Mouse (Mus musculus) MEL (cell line): ENCODE results near the gene 9130409I23Rik. TPM values are rescaled to one million over a fixed set of nuclear protein-coding genes. Genes with fewer than 3 reads are reported as not detected.
"Not testable (repeated sequence)": the region's sequence is repeated elsewhere in the genome, so short reads cannot be mapped to it uniquely, and the experiment has no call there.

ENCODE experiments used
- DNase-seq: peaks from one replicate; pipeline ENCODE4 v3.0.0; 2011; ENCODE audit warnings: low read depth, low spot score
- H3K27ac ChIP-seq: 2 replicates; pipeline ENCODE4 v1.5.1; 2012; ENCODE audit warnings: low read depth, mild to moderate bottlenecking, control low read depth, low read length, moderate library complexity; ENCODE audit not compliant: control insufficient read depth
- H3K27me3 ChIP-seq, 2 experiments: fragments of 150-350 bp in 1 of 2; sonication (generic) in 1 of 2; 2 replicates each; pipeline ENCODE4 v1.6.1; 2012; ENCODE audit warnings: low read length in 2 of 2, mild to moderate bottlenecking in 2 of 2, improper control_type of control experiment in 1 of 2, moderate library complexity in 1 of 2; ENCODE audit not compliant: insufficient read depth in 2 of 2, control insufficient read depth in 1 of 2
- H3K36me3 ChIP-seq, 2 experiments: 2 replicates each; pipeline ENCODE4 v1.6.1; 2012 to 2014; ENCODE audit warnings: low read length in 2 of 2, improper control_type of control experiment in 1 of 2, inconsistent platforms in 1 of 2, mild to moderate bottlenecking in 1 of 2; ENCODE audit not compliant: insufficient read depth in 2 of 2, control insufficient read depth in 1 of 2
- H3K4me1 ChIP-seq, 2 experiments: fragments of 150-350 bp in 1 of 2; sonication (generic) in 1 of 2; 2 replicates each; pipeline ENCODE4 v1.6.1; 2012; ENCODE audit warnings: low read length in 2 of 2, improper control_type of control experiment in 1 of 2, mild to moderate bottlenecking in 1 of 2; ENCODE audit not compliant: insufficient read depth in 2 of 2, control insufficient read depth in 1 of 2
- H3K4me3 ChIP-seq, 2 experiments: fragments of 150-350 bp in 1 of 2; sonication (generic) in 1 of 2; 2 replicates each; pipeline ENCODE4 v1.5.1; 2012; ENCODE audit warnings: low read depth in 2 of 2, low read length in 2 of 2, mild to moderate bottlenecking in 2 of 2, moderate library complexity in 2 of 2, control low read depth in 1 of 2, improper control_type of control experiment in 1 of 2; ENCODE audit not compliant: control insufficient read depth in 1 of 2, insufficient read depth in 1 of 2
- H3K79me2 ChIP-seq: 2 replicates; pipeline ENCODE4 v1.6.1; 2012; ENCODE audit warnings: mild to moderate bottlenecking, low read length, moderate library complexity; ENCODE audit not compliant: control insufficient read depth, poor library complexity, insufficient read depth
- H3K9ac ChIP-seq: 2 replicates; pipeline ENCODE4 v1.6.1; 2012; ENCODE audit warnings: low read depth, mild to moderate bottlenecking, control low read depth, low read length, moderate library complexity; ENCODE audit not compliant: control insufficient read depth, poor library complexity, severe bottlenecking
- H3K9me3 ChIP-seq: fragments of 150-350 bp; sonication (generic); replicated peaks from 2 replicates; pipeline ENCODE4 v1.6.1; 2012; ENCODE audit warnings: mild to moderate bottlenecking, low read length, improper control_type of control experiment, moderate library complexity; ENCODE audit not compliant: insufficient read depth
- BHLHE40 ChIP-seq: IDR thresholded peaks from 2 replicates; pipeline ENCODE4 v1.6.1; 2012; ENCODE audit warnings: low read depth, mild to moderate bottlenecking, inconsistent platforms, low read length, improper control_type of control experiment, borderline replicate concordance
- CTCF ChIP-seq, 3 experiments: IDR thresholded peaks in 2 of 3; conservative IDR thresholded peaks in 1 of 3; 2 replicates each; pipeline ENCODE4 v1.5.1; 2011 to 2012; ENCODE audit warnings: low read length in 3 of 3, low read depth in 2 of 3, mild to moderate bottlenecking in 2 of 3, improper control_type of control experiment in 1 of 3, inconsistent platforms in 1 of 3, mixed read lengths in 1 of 3, moderate library complexity in 1 of 3; ENCODE audit not compliant: control insufficient read depth in 1 of 3, insufficient read depth in 1 of 3, poor library complexity in 1 of 3, severe bottlenecking in 1 of 3
- GATA1 ChIP-seq: IDR thresholded peaks from 2 replicates; pipeline ENCODE4 v1.6.1; 2011; ENCODE audit warnings: low read depth, low read length, improper control_type of control experiment
- MAZ ChIP-seq: IDR thresholded peaks from 2 replicates; pipeline ENCODE4 v1.6.1; 2012; ENCODE audit warnings: low read depth, mild to moderate bottlenecking, inconsistent platforms, low read length, improper control_type of control experiment
- MEF2A ChIP-seq: IDR thresholded peaks from 2 replicates; pipeline ENCODE4 v1.6.1; 2014; ENCODE audit warnings: low read depth, mild to moderate bottlenecking, inconsistent platforms, low read length, improper control_type of control experiment; ENCODE audit not compliant: poor library complexity, insufficient replicate concordance, severe bottlenecking; ENCODE audit errors: extremely low read depth
- MXI1 ChIP-seq: IDR thresholded peaks from 2 replicates; pipeline ENCODE4 v1.6.1; 2011; ENCODE audit warnings: mild to moderate bottlenecking, low read depth, low read length, improper control_type of control experiment
- NRF1 ChIP-seq: IDR thresholded peaks from 2 replicates; pipeline ENCODE4 v1.6.1; 2014; ENCODE audit warnings: low read depth, mild to moderate bottlenecking, inconsistent platforms, low read length, improper control_type of control experiment, moderate library complexity; ENCODE audit not compliant: poor library complexity, insufficient read depth, severe bottlenecking
- POLR2AphosphoS5 ChIP-seq: IDR thresholded peaks from 2 replicates; pipeline ENCODE4 v1.6.1; 2012; ENCODE audit warnings: low read depth, borderline replicate concordance, mild to moderate bottlenecking, inconsistent platforms, low read length, moderate library complexity, mixed read lengths
- RAD21 ChIP-seq: IDR thresholded peaks from 2 replicates; pipeline ENCODE4 v1.6.1; 2011; ENCODE audit warnings: mild to moderate bottlenecking, low read depth, low read length, improper control_type of control experiment
- SIN3A ChIP-seq: IDR thresholded peaks from 2 replicates; pipeline ENCODE4 v1.6.1; 2012; ENCODE audit warnings: low read length, improper control_type of control experiment, inconsistent platforms
- SMC3 ChIP-seq: IDR thresholded peaks from 2 replicates; pipeline ENCODE4 v1.6.1; 2011; ENCODE audit warnings: low read depth, low read length, improper control_type of control experiment
- TBP ChIP-seq: IDR thresholded peaks from 2 replicates; pipeline ENCODE4 v1.8.0; 2011; ENCODE audit warnings: low read depth, low read length, improper control_type of control experiment
- USF1 ChIP-seq: IDR thresholded peaks from 2 replicates; pipeline ENCODE4 v1.6.1; 2014; ENCODE audit warnings: low read depth, mild to moderate bottlenecking, inconsistent platforms, low read length, improper control_type of control experiment, moderate library complexity
- ZC3H11A ChIP-seq: IDR thresholded peaks from 2 replicates; pipeline ENCODE4 v1.6.1; 2012; ENCODE audit warnings: low read depth, mild to moderate bottlenecking, inconsistent platforms, low read length, improper control_type of control experiment
- ZKSCAN1 ChIP-seq: IDR thresholded peaks from 2 replicates; pipeline ENCODE4 v1.6.1; 2012; ENCODE audit warnings: low read depth, mild to moderate bottlenecking, inconsistent platforms, low read length, improper control_type of control experiment, moderate library complexity
- polyA plus RNA-seq, 2 experiments: library from polyadenylated mRNA; stranded (reverse) in 1 of 2; unstranded in 1 of 2; fragments of >175 nt in 1 of 2; fragments of >200 nt in 1 of 2; gene quantifications; 2 replicates each; pipeline versions ENCODE4 v1.2.1 to v1.2.4; 2012; ENCODE audit warnings: low replicate concordance in 2 of 2, low read depth in 1 of 2; ENCODE audit not compliant: insufficient read length in 2 of 2, insufficient read depth in 1 of 2, missing spikeins in 1 of 2
- total RNA-seq: library from RNA; depleted of rRNA; stranded (reverse); fragments of 300-350 nt; gene quantifications from 2 replicates; pipeline ENCODE4 v1.2.3, GENCODE M21; 2012

Gene 9130409I23Rik
- total and polyA plus RNA-seq, 3 experiments = not detected

DNA sequence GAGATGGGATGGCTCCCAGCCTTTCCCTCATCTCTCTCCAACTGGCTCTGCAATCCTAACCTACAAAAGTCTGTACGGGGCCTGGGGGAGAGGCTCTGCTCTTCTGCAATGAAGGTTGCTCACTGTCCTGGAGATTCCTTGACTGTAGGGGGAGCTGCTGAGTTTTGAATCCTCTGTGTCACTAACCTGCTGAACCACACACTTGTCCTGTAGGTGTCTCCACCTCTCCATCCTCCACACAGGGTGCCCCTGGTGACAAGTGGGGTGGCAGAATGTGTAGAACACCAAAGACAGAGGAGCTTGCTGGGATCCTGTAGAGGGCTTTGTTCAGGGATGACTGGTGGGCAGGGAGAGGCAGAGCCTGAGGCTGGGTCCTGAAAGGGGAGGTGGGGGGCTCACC lies 28.8 kb upstream of the 9130409I23Rik start:
- DNase-seq = peak; percentile 88
- H3K79me2 ChIP-seq = no peaks in the 10 kb centered on the region
- peak; percentile 88 for TF ChIP-seq SMC3
- TF ChIP-seq ZKSCAN1 = no peak
- TF ChIP-seq SIN3A = peak; percentile 38; the same call in 1 of the 2 replicates
- TF ChIP-seq GATA1 = no peak
- no peak for TF ChIP-seq NRF1
- TF ChIP-seq CTCF (IDR thresholded peaks at IDR 0.05 in 2 of 3, conservative IDR thresholded peaks at IDR 0.05 in 1 of 3; ENCODE audit: control insufficient read depth in 1 of 3, insufficient read depth in 1 of 3, low read depth in 2 of 3, low read length in 3 of 3, poor library complexity in 1 of 3, severe bottlenecking in 1 of 3) = peak; percentile 78 to 98 (median 78)
- 0 out of 2 replicates have a peak, but pooled peaks have one; percentile 4 for TF ChIP-seq BHLHE40
- no peak for TF ChIP-seq USF1
- no peak for TF ChIP-seq MEF2A
- TF ChIP-seq TBP = no peak
- peak; percentile 89 for TF ChIP-seq RAD21
- peak; percentile 83 for TF ChIP-seq ZC3H11A
- TF ChIP-seq MXI1 = no peak
- TF ChIP-seq POLR2AphosphoS5 = no peak
- TF ChIP-seq MAZ = 0 out of 2 replicates have a peak, but pooled peaks have one; percentile 33
- no peaks in the 10 kb centered on the region for H3K36me3 ChIP-seq
- H3K4me1 ChIP-seq = no peaks in the 10 kb centered on the region
- no peaks in the 10 kb centered on the region for H3K9me3 ChIP-seq
- no peak overlapping the region for H3K4me3 ChIP-seq
- H3K27ac ChIP-seq = no peak overlapping the region
- no peaks in the 10 kb centered on the region for H3K27me3 ChIP-seq
- no peak overlapping the region for H3K9ac ChIP-seq

DNA sequence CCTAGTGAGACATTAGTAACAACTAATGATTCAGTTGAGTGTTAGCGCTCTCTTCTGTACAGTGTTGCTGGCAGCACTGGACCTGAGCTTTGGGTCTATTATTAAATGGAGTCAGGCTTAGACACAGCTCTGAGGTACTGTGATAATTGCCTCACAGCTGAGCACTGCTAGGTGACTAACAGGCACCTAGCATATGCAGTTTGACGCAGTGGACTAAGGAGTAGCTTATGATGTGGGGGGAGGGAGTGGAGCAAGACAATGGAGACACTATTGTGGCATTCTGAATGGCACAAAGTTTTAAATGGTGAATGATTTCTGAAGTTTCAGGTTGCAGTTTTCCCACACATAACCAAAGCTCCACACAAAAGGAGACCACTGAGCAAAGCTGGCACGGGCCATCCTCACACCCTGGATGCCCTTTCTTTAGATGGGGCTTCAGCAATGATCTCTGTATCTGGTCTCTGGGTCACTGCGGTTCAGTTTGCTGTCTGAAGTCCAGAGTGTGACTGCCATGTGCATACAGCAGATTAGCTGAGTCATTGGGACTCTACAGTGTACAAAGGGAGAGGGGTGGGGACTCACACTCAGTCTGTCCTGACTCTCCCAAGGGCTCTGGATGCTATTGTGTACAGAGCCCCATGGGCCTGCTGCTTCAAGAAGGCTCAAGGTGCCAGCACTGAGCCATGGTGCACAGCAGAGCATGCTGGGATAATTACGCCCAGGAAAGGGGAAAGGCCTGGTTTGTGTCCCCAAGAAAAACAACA lies 15.8 kb upstream of the 9130409I23Rik start:
- H3K9ac ChIP-seq, H3K27ac ChIP-seq, H3K79me2 ChIP-seq, H3K27me3 ChIP-seq, DNase-seq, H3K9me3 ChIP-seq, H3K4me3 ChIP-seq: not testable (repeated sequence)
- peaks cover 7 to 25% of the 10 kb centered on the region in 2 experiments for H3K4me1 ChIP-seq
- H3K36me3 ChIP-seq = peaks cover 0 to 17% of the 10 kb centered on the region in 2 experiments; a peak in 2 of 4 replicates
